Mouse (Mus musculus) liver, postnatal 0 days (tissue): Measurements from ENCODE around the gene Cpeb4.

ENCODE experiments used
- CTCF ChIP-seq: sonication (generic); IDR thresholded peaks from 2 replicates; pipeline ENCODE4 v1.5.1; 2016; ENCODE audit warnings: antibody characterized with exemption, low read depth
- EP300 ChIP-seq: IDR thresholded peaks from 2 replicates; pipeline ENCODE4 v1.6.1; 2016; ENCODE audit warnings: antibody characterized with exemption, low read depth, mild to moderate bottlenecking

DNA sequence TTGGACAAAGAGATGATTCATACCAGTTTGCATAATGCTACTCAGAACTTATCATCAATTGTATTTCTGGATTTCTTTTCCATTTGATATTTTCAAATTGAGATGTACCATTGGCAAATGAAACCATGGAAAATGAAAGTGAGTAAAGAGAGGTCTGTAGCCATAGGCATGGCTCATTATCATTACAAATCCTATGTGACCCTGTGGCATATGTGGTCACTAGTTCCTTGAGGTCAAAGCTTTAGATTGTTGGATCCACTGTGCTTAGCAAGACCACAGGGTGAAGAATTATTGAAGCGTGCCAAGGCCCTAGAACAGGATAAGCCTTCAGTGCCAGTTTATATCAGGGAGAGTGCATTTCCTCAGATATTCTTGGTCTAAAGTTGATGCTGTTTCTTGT is 45.8 kb downstream of the Cpeb4 start:
- TF ChIP-seq CTCF (no peak), EP300 (no peak)
